Mouse (Mus musculus) embryo, embryonic 9.5 days (tissue): ENCODE measurements around the gene Mrps24.
A peak's percentile ranks its signal among the peaks of the same experiment; 100 is the strongest.

Experiments used
- DNase-seq: peaks from one replicate; pipeline ENCODE4 v3.0.0-alpha.2; 2017; ENCODE audit errors: extremely low spot score

Gene Mrps24

GRCm38 (mm10) chr11:5715630-5716105 is at the start of gene Mrps24:
Mrps24 (minus strand) TSS chr11:5715680.
- no peak for DNase-seq

GRCm38 (mm10) chr11:5762633-5762982 is 47.1 kb upstream of the Mrps24 start:
- DNase-seq = no peak

- peak; percentile 99 for DNase-seq
These were observed 46.5 kb upstream of the Mrps24 start, which contains the start of gene Urgcp for GRCm38 (mm10) chr11:5761820-5762632. Urgcp (minus strand) TSS chr11:5762376.

GRCm38 (mm10) chr11:5753755-5754154 is 38.3 kb upstream of the Mrps24 start:
- no peak for DNase-seq

- DNase-seq = no peak
These were observed 29.5 kb upstream of the Mrps24 start for GRCm38 (mm10) chr11:5744951-5745350.

GRCm38 (mm10) chr11:5742106-5742505 is 26.6 kb upstream of the Mrps24 start:
- DNase-seq = no peak

- DNase-seq = peak; percentile 70
These were observed 25.6 kb upstream of the Mrps24 start for GRCm38 (mm10) chr11:5740965-5741627.

- DNase-seq = no peak
These were observed 25.1 kb upstream of the Mrps24 start for GRCm38 (mm10) chr11:5740599-5740964.

GRCm38 (mm10) chr11:5739846-5740245 is 24.4 kb upstream of the Mrps24 start:
- DNase-seq = no peak

- DNase-seq = no peak
These were observed 23.6 kb upstream of the Mrps24 start for GRCm38 (mm10) chr11:5738888-5739632.

GRCm38 (mm10) chr11:5737137-5737536 is 21.7 kb upstream of the Mrps24 start:
- DNase-seq = no peak

- DNase-seq = no peak
These were observed 18.8 kb upstream of the Mrps24 start for GRCm38 (mm10) chr11:5734323-5734722.

GRCm38 (mm10) chr11:5732401-5732800 is 16.9 kb upstream of the Mrps24 start:
- DNase-seq = no peak

- DNase-seq = no peak
These were observed 14.1 kb upstream of the Mrps24 start for GRCm38 (mm10) chr11:5729582-5729981.

GRCm38 (mm10) chr11:5718611-5719354 is 3.3 kb upstream of the Mrps24 start:
- no peak for DNase-seq

GRCm38 (mm10) chr11:5716938-5717705 is 1.6 kb upstream of the Mrps24 start:
- DNase-seq = no peak

GRCm38 (mm10) chr11:5716246-5716645 is 766 bp upstream of the Mrps24 start:
- no peak for DNase-seq

- DNase-seq = no peak
These were observed 301 bp downstream of the Mrps24 start for GRCm38 (mm10) chr11:5715179-5715578.

- DNase-seq = peak; percentile 93
These were observed 7.7 kb downstream of the Mrps24 start for GRCm38 (mm10) chr11:5707530-5708353.
